Mouse (Mus musculus) frontal cortex, postnatal 14 days (tissue): ENCODE results near the gene Bcas1.

Experiments
- DNase-seq, 2 experiments: peaks; one replicate each; pipeline ENCODE4 v3.0.0; 2022; ENCODE audit warnings: low spot score in 2 of 2

The Bcas1 gene

DNA sequence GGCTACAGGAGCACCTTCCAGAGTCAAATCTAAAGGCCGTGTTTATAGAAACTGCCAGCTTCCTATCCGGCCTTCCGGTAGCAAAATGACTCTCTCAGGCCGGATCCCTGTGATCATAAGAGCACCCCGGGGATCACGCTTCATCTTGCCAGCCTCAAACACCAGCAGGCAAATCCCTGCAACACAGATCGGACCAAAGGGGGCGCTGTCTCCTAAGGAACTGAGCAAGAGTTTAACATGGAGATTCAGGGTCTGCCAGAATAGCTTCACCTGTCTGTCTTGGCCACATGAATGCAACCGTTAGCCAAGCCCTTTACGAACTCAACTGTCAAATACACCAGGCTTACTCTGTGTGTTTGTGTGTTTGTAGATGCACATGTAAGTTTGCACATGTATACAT, 8.9 kb downstream of the Bcas1 start:
- peak in 1 of 2 experiments; percentile 42 for DNase-seq

- no peak for DNase-seq
These were observed 16.0 kb downstream of the Bcas1 start for GRCm38 (mm10) chr2:170411490-170412168.

- DNase-seq = no peak
These were observed 16.8 kb downstream of the Bcas1 start for GRCm38 (mm10) chr2:170410677-170411489.

DNA sequence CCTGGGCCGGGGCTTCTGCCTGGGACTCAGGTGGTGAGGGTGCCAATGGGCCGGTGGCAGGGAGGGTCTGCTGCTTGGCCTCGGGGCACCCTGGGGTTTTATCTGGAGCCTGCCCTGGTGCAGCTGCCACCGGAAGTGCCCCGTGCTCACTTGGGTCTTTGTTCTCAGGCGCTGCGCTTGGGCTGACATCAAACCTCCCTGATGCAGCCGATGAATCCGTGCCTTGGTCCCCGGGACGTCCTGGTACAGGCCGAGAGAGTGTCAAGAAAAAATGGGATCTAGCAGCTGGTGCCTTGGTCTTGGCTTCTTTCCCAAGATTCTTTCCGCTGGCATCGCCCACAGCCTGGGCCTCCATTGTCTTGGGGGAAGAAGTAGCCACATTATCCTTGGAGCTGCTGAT, 21.2 kb downstream of the Bcas1 start:
- DNase-seq = peak; percentile 20 to 47

GRCm38 (mm10) chr2:170404781-170405573, 22.7 kb downstream of the Bcas1 start:
- no peak for DNase-seq

DNA sequence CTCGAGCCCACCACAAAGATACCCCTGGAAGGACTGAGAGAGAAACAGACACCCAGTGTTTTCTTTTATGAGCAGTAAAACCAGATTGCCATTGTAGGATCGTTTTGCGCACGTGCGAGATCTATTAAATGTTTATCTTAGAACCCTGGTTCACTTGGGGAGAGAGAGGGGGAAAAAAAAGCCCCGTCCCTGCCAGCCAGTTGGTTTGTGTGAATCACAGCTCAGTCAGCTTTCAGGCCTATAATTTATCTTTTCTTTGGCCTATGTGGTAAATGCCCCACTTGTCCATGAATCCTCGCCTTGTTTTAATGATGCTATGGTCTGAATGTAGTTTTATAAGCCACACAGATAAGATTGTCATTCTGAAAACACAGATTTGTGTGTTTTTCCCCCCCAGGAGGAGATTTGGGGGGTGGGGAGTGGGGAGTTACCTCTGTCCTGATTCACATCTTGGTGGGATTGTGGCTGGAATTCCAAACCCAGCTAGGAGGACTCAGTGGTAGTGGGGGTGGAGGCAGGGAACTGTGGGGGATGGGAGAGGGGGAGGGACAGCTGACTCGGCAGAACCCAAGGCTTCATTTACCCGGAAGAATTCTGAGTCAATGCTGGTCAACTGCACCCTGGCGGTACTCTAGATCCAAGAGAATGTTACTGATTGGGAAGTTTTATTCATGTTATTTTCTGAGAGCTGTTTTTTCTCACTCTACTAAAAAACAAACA, 23.8 kb downstream of the Bcas1 start:
- DNase-seq = no peak

- peak in 1 of 2 experiments; percentile 50 for DNase-seq
These were observed 26.3 kb downstream of the Bcas1 start for GRCm38 (mm10) chr2:170401211-170401799.

GRCm38 (mm10) chr2:170400666-170401065, 27.0 kb downstream of the Bcas1 start:
- DNase-seq = no peak

- DNase-seq = no peak
These were observed 35.7 kb downstream of the Bcas1 start for GRCm38 (mm10) chr2:170391994-170392393.

DNA sequence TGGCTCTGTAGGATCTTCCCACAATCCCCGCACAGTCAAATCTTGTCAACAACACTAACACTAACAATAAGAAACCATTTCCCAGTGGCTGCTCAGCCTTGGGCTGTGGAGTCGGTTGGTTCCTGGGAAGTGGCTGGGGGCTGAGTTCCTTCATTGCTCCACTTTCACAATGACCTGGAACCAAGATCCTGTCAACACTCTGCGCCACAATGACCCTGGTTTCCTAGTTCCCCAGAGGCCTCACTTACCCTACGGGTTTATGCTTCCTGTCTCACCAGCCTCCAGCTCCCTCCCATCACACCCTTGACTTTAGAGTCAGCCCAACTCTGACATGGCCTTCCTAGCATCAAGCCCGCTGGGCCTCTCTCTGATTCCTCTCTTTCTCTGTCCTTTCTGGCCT, 39.3 kb downstream of the Bcas1 start:
- DNase-seq = no peak

GRCm38 (mm10) chr2:170385556-170385955, 42.1 kb downstream of the Bcas1 start:
- no peak for DNase-seq

DNA sequence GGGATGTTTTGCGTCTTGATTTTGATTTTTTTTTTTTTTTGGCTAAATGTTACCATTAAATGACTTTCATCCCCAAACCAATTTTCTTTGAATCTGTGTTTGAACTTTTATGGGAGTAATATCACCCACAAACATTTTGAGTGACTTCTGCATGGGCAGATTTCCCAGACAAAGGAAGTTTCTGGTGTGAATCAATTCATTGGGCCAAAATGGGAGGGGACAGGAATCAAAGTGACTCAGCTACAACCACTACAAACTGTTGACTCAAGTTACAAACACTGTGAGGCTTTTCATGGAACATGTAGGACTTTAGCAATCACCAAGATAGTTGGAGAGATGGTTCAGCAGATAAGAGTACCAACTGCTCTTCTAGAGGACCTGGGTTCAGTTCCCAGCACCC, 42.9 kb downstream of the Bcas1 start:
- DNase-seq = no peak

DNA sequence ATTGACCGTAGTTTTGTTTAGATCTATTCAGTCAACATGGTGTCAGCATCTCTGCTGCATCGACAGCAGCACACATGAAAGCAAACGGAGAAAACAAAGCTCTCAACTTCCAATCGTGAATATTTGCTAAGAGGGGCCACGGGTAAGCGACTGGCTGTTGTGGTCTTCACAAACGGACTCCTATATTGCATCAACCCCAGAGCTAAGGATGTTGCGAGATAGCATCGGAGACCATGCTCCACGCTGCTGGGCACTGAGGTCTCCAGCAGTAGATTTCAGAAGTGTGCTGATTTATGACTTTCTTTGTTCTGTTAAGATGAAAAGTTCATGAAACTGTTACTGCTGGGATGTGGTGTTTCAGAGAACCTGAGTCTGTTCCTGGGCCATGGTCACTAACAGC, 54.3 kb downstream of the Bcas1 start:
- no peak for DNase-seq

DNA sequence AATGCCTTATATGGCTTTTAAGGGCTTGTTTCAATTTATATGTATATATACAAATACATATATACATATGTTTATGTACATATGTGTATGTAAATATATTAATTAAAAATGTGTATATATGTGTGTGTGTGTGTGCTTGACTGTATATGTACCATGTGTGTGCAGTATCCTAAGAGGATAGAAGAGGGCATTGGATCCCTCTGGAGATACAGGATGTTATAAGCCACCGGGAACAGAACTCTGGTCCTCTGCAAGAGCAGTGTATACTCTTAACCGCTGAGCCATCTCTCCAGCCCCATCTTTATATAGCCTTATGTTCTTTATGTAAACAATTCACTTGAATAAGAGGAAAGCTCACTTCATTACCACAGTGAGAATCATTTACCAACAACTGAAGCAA, 62.0 kb downstream of the Bcas1 start:
- no peak for DNase-seq

GRCm38 (mm10) chr2:170365271-170365670, 62.4 kb downstream of the Bcas1 start:
- DNase-seq = no peak

GRCm38 (mm10) chr2:170356667-170357374, 70.8 kb downstream of the Bcas1 start:
- DNase-seq = no peak

DNA sequence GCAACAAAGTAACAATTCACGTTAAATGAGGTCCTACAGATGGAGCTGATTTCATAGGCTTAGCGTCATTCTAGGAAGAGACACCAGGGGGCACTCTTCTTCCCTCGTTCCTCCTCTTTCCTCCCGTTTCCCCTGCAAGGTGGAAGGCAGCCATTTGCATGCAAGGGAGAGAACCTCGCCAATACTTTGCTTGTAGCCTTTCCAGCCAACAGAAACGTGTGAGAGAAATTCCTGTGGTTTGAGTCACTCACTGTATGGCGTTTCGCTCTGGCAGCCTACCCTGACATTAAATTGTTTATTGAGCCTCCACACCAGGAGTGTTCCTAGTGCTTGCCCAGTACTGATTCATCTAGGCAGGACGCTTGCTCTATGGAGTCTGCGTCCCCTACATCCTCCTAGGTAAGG, 72.7 kb downstream of the Bcas1 start:
- DNase-seq = peak; percentile 40 to 79

DNA sequence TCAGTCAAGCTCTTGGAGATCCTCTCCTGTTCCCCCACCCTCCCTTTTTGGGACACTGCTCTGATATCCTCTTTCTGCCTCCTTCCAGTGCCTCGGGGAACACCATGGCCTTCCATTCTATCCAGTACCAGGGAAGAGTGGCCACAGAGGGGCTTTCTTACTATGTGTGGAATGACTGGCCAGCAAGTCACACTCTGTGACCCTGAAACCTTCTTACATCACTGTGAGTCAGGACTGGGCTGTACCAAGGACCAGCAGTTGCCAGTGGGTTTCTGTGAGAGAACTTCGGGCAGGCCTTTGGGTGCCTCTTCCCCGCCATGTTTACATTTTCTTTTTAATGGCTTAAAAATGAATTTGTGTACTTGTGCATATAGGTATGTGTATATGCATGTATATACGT, 75.4 kb downstream of the Bcas1 start:
- no peak for DNase-seq

GRCm38 (mm10) chr2:170351847-170352246, 75.8 kb downstream of the Bcas1 start:
- no peak for DNase-seq

- DNase-seq = no peak
These were observed 77.9 kb downstream of the Bcas1 start for GRCm38 (mm10) chr2:170349784-170350183.

DNA sequence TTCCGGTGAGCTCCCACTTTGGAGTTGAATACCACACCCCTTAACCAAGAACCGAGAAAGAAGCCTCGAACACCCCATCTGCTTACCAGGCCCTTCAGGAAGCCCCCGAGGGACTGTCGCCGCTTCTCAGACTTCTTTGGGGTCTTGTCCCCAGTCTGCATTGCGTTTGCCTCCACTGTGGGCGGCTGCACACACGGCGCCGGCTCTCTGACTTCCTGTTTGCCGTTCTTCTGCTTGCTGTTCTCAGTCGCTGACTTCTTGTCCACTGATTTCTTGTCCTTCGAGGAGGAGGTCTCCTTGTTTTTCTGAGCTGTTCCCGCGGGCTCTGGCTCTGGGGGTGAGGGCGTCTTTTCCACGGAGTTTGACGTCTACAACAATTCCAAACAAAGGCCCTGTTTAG, 78.5 kb downstream of the Bcas1 start:
- no peak for DNase-seq
